Mouse (Mus musculus): ENCODE data around the gene Auts2. TPM values are rescaled to one million over a fixed set of nuclear protein-coding genes. Genes with fewer than 3 reads are reported as not detected.

Auts2 gene
- polyA plus RNA-seq, 1 experiment, result 0.55 TPM

GRCm38 (mm10) chr5:131566032-131566431 lies 977.1 kb downstream of the Auts2 start:
- H3K4me3 ChIP-seq (ENCODE audit: insufficient read depth, low read length), result no peak overlapping the region
- H3K27ac ChIP-seq (ENCODE audit: insufficient read depth, low read depth, low read length), result no peak overlapping the region
- TF ChIP-seq POLR2A (IDR thresholded peaks at IDR 0.05; ENCODE audit: borderline replicate concordance, low read depth, low read length) (no peak), CTCF (IDR thresholded peaks at IDR 0.05; ENCODE audit: low read depth, low read length) (no peak)
- no peaks in the 10 kb centered on the region for H3K4me1 ChIP-seq (ENCODE audit: control insufficient read depth, insufficient read depth, low read length)

GRCm38 (mm10) chr5:131563630-131564252 lies 979.4 kb downstream of the Auts2 start:
- H3K4me1 ChIP-seq (ENCODE audit: control insufficient read depth, insufficient read depth, low read length), result no peaks in the 10 kb centered on the region
- TF ChIP-seq CTCF (IDR thresholded peaks at IDR 0.05; ENCODE audit: low read depth, low read length), result no peak
- no peak for TF ChIP-seq POLR2A (IDR thresholded peaks at IDR 0.05; ENCODE audit: borderline replicate concordance, low read depth, low read length)
- no peak overlapping the region for H3K27ac ChIP-seq (ENCODE audit: insufficient read depth, low read depth, low read length)
- no peak overlapping the region for H3K4me3 ChIP-seq (ENCODE audit: insufficient read depth, low read length)

- no peak for TF ChIP-seq POLR2A (IDR thresholded peaks at IDR 0.05; ENCODE audit: borderline replicate concordance, low read depth, low read length)
- no peak for TF ChIP-seq CTCF (IDR thresholded peaks at IDR 0.05; ENCODE audit: low read depth, low read length)
- H3K4me3 ChIP-seq (ENCODE audit: insufficient read depth, low read length), result no peak overlapping the region
- H3K4me1 ChIP-seq (ENCODE audit: control insufficient read depth, insufficient read depth, low read length), result no peaks in the 10 kb centered on the region
Measured at GRCm38 (mm10) chr5:131560773-131561560, 982.2 kb downstream of the Auts2 start.

GRCm38 (mm10) chr5:131558403-131559174 lies 984.6 kb downstream of the Auts2 start:
- Histone ChIP-seq H3K4me3 (ENCODE audit: insufficient read depth, low read length) (no peak overlapping the region), H3K4me1 (ENCODE audit: control insufficient read depth, insufficient read depth, low read length) (no peaks in the 10 kb centered on the region), H3K27ac (ENCODE audit: insufficient read depth, low read depth, low read length) (no peak overlapping the region)
- TF ChIP-seq CTCF (IDR thresholded peaks at IDR 0.05; ENCODE audit: low read depth, low read length) (no peak), POLR2A (IDR thresholded peaks at IDR 0.05; ENCODE audit: borderline replicate concordance, low read depth, low read length) (no peak)

More at GRCm38 (mm10) chr5:131560773-131561560, 982.2 kb downstream of the Auts2 start:
- no peak overlapping the region for H3K27ac ChIP-seq (ENCODE audit: insufficient read depth, low read depth, low read length)

- TF ChIP-seq POLR2A (IDR thresholded peaks at IDR 0.05; ENCODE audit: borderline replicate concordance, low read depth, low read length) (no peak), CTCF (IDR thresholded peaks at IDR 0.05; ENCODE audit: low read depth, low read length) (no peak)
- Histone ChIP-seq H3K4me3 (ENCODE audit: insufficient read depth, low read length) (no peak overlapping the region), H3K27ac (ENCODE audit: insufficient read depth, low read depth, low read length) (no peak overlapping the region), H3K4me1 (ENCODE audit: control insufficient read depth, insufficient read depth, low read length) (no peaks in the 10 kb centered on the region)
Measured at GRCm38 (mm10) chr5:131557591-131558385, 985.4 kb downstream of the Auts2 start.

GRCm38 (mm10) chr5:131548932-131549563 lies 994.1 kb downstream of the Auts2 start:
- no peak for TF ChIP-seq CTCF (IDR thresholded peaks at IDR 0.05; ENCODE audit: low read depth, low read length)
- no peak for TF ChIP-seq POLR2A (IDR thresholded peaks at IDR 0.05; ENCODE audit: borderline replicate concordance, low read depth, low read length)
- Histone ChIP-seq H3K27ac (ENCODE audit: insufficient read depth, low read depth, low read length) (no peak overlapping the region), H3K4me3 (ENCODE audit: insufficient read depth, low read length) (no peak overlapping the region), H3K4me1 (ENCODE audit: control insufficient read depth, insufficient read depth, low read length) (no peaks in the 10 kb centered on the region)

GRCm38 (mm10) chr5:131547926-131548325 lies 995.2 kb downstream of the Auts2 start:
- no peak overlapping the region for H3K4me3 ChIP-seq (ENCODE audit: insufficient read depth, low read length)
- H3K4me1 ChIP-seq (ENCODE audit: control insufficient read depth, insufficient read depth, low read length), result no peaks in the 10 kb centered on the region
- no peak overlapping the region for H3K27ac ChIP-seq (ENCODE audit: insufficient read depth, low read depth, low read length)
- no peak for TF ChIP-seq CTCF (IDR thresholded peaks at IDR 0.05; ENCODE audit: low read depth, low read length)
- no peak for TF ChIP-seq POLR2A (IDR thresholded peaks at IDR 0.05; ENCODE audit: borderline replicate concordance, low read depth, low read length)

- no peak overlapping the region for H3K4me3 ChIP-seq (ENCODE audit: insufficient read depth, low read length)
- H3K27ac ChIP-seq (ENCODE audit: insufficient read depth, low read depth, low read length), result no peak overlapping the region
- no peak for TF ChIP-seq POLR2A (IDR thresholded peaks at IDR 0.05; ENCODE audit: borderline replicate concordance, low read depth, low read length)
- TF ChIP-seq CTCF (IDR thresholded peaks at IDR 0.05; ENCODE audit: low read depth, low read length), result no peak
- H3K4me1 ChIP-seq (ENCODE audit: control insufficient read depth, insufficient read depth, low read length), result no peaks in the 10 kb centered on the region
Measured at GRCm38 (mm10) chr5:131546414-131546813, 996.7 kb downstream of the Auts2 start.

GRCm38 (mm10) chr5:131544381-131544780 lies 998.8 kb downstream of the Auts2 start:
- no peaks in the 10 kb centered on the region for H3K4me1 ChIP-seq (ENCODE audit: control insufficient read depth, insufficient read depth, low read length)
- no peak overlapping the region for H3K27ac ChIP-seq (ENCODE audit: insufficient read depth, low read depth, low read length)
- TF ChIP-seq POLR2A (IDR thresholded peaks at IDR 0.05; ENCODE audit: borderline replicate concordance, low read depth, low read length) (no peak), CTCF (IDR thresholded peaks at IDR 0.05; ENCODE audit: low read depth, low read length) (no peak)
- H3K4me3 ChIP-seq (ENCODE audit: insufficient read depth, low read length), result no peak overlapping the region

Data from bone marrow macrophage, adult 2 months (primary cell).